Mouse (Mus musculus) cerebellum, adult (tissue): ENCODE data around the gene Nmd3.
A peak's percentile ranks its signal among the peaks of the same experiment; 100 is the strongest.

Experiments used
- ATAC-seq: cut with Nextera tagmentation; 2 replicates; pipeline ENCODE4 v1.9.2; 2017; ENCODE audit warnings: mild to moderate bottlenecking, moderate library complexity, mixed read lengths; ENCODE audit not compliant: insufficient number of reproducible peaks, low FRiP score, low TSS enrichment

Gene Nmd3

GRCm38 (mm10) chr3:69721814-69722186 is at the start of gene Nmd3:
TSS of gene Nmd3 (plus strand) at chr3:69721985.
- peak; percentile 98 for ATAC-seq

GRCm38 (mm10) chr3:69673351-69673750 is 48.4 kb upstream of the Nmd3 start:
- no peak for ATAC-seq

GRCm38 (mm10) chr3:69674206-69674605 is 47.6 kb upstream of the Nmd3 start:
- ATAC-seq, result no peak

DNA sequence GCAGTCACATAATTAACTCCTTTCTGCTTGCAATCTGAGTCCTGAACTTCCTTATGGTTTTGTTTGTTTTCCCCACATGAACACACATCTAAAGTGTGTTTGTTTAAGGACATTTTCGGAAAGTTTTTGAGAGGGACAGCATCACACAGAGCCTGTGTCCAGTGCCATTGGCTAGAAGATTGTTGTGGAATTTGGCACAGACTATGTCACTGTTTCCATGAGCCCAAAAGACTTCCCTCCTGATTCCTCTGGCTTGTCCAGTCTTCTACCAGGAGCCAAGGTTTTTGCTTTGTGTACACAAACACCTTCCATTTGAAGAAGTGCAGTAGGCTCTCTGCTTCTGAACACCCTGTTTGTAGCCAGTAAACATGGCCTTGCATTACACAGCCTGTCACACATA is 32.0 kb upstream of the Nmd3 start:
- ATAC-seq, result no peak

DNA sequence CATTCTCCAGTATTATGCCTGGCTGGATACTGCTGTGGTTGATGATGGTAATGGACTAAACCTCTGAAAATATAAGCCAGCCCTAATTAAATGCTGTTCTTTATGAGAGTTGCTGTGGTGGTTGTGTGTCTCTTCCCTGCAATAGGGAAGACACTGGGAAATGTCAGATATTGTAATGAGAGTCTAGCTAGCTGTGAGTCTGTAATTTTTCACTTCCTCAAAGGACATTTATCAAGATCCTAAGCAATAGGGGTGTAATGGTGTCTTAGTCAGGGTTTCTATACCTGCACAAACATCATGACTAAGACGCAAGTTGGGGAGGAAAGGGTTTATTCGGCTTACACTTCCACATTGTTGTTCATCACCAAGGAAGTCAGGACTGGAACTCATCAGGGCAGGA is 30.8 kb upstream of the Nmd3 start:
- ATAC-seq, result no peak

DNA sequence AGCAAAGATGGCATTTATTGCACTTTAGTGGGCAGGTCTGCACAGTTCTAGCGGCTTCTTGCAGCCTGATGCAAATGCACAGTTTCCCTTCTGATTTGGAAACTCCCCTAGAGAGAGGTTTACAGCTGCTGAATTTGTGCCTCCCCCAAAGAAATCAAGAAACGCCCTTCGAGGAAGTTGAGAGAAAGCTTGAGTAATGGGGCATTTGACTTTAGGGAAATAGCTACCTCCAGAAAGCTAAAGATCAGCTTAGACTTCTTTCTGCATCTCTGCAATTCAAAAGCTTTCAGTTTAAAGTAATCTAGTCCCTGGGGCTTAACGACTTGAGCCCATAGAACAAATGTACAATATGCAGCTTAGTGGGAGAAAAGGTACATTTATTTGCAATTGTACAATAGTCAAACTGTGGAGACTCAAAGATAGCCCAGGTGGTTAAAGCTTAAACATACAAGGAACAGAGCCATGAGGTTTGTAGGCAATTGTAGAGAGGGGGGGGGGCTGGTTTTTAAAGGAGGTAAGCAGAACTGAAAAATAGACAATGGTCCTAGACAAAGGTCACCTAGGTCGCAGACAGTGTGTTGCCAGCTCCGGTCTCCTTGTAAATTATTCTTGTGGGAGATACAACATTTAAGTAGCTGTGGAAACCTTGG is 21.8 kb upstream of the Nmd3 start:
- no peak for ATAC-seq

DNA sequence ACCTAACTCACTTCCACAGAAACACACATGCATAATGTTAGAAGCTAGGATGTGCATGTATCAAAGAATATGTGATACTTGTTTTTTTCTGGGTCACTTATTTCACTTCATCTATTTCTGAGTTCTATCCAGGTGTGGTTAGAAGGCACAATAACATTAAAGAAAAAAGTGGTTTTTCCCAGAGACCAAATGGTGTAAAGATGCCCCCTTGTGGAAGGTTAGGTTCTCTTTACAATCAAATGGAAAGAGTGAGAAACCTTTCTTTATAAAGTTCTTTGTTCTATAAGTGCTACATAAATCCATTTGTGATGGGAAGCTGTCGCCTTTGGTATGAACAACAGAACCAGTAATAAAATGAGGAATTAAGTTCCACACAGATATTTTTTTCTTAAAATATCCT is 19.9 kb upstream of the Nmd3 start:
- ATAC-seq, result no peak

DNA sequence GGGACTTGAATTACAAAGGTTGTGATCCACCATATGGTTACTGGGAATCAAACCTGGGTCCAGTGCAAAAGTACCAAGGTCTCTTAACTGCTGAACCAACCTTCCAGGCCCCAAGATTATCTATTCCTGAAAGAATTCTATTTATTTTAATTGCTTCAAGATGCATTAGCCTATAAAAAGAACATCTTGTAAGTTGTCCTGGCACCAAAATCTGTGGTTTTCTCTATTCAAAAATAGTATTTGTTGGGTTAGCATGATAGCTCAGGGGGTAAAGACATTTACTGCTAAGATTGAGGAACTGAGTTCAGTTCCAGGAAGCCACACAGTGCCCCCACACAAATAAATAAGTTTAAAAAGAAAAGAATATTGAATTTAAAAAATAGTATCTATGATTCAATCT is 19.4 kb upstream of the Nmd3 start:
- ATAC-seq, result no peak

- no peak for ATAC-seq
Measured at GRCm38 (mm10) chr3:69709043-69709929, 12.5 kb upstream of the Nmd3 start.

DNA sequence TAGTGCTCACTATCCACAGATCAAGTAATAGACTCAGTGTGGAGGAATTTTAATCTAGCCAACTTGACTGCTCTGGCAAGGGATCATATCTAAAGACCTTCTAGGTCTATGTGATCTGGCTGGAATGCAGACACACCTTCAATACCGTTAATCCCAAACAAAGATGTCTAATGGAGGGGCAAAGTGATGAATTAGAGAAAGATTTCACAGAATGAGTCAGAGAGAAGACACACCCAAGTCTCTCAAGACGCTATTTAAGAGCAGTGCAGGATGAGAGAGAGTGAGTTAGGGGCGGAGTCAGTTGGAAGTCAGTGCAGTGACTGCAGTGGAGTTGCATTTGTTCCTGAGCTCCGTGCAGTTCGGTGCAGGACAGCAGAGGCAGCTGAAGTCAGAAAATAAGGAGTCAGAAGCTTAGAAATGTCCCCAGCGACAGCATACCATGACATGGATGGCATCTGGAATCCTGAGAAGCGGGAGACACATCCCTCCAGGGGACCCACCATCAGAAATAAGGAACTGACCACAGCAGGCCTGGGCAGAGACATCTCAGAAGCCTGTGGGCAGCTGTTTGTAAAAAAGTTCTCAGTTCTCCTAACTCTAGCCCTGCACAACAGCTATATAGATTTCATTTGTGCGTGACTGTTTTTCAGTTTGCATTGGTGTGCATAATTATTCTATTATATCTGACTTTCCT is 9.7 kb upstream of the Nmd3 start:
- no peak for ATAC-seq

- no peak for ATAC-seq
Measured at GRCm38 (mm10) chr3:69717476-69717875, 4.3 kb upstream of the Nmd3 start.

GRCm38 (mm10) chr3:69722187-69722867 is 542 bp downstream of the Nmd3 start:
- ATAC-seq, result peak; percentile 76

DNA sequence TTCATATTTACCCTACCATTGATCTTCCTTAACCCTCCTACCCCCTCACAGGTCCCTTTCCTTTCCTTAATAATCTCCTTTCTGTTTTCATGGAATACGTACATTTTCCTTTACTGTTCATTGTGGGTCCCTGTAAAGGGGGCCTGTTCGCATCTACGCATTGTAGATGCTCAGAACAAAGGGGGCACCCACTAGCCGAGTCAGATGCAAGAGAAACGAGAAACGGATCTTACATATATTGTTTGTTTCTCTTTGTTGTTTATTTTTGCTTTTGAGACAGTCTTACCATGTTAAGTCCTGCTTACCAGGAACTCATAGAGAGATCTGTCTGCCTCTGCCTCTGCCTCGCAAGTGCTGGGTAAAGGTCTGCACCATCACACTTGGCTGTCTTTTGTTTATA is 1.4 kb downstream of the Nmd3 start:
- ATAC-seq, result no peak

GRCm38 (mm10) chr3:69730930-69731329 is 9.1 kb downstream of the Nmd3 start:
- ATAC-seq, result no peak

DNA sequence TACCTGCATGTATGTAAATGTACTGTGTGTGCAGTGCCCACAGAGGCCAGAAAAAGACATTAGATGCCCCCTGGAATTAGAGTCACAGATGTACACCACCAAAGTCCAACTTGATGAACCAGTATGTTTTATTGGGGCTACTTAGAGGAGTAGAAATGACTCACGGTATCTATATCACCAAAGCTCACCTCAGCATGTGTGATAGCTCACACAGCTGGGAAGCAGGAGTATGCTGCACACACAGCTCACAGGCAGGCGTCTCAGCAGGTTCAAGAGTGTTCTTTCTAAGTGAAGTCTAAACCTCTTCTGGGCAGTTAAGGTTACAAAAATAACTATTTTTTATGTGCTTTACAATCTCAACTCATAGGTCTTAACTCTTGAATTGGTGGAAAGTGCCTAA is 12.2 kb downstream of the Nmd3 start:
- ATAC-seq, result no peak

- no peak for ATAC-seq
Measured at GRCm38 (mm10) chr3:69755192-69755591, 33.4 kb downstream of the Nmd3 start.

- ATAC-seq, result no peak
Measured at GRCm38 (mm10) chr3:69755968-69756367, 34.2 kb downstream of the Nmd3 start.

DNA sequence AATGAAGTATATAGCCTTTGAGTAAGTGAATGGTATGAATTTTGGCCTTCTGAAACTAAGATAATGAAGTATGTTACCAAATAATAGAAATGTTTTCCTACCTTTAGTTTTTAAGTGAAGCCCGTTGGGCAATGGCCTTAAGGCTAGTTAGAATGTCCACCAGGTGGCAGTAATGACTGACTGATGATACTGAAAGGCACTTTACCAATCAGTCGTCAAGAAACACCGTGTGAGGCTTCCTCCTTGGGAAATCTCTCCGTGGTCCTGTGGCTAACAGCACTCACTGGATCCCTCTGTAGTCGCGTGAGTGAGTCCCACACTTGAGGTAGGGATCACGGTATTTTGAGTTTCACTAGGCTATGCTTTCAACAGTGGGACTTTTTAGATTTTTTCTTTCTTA is 34.7 kb downstream of the Nmd3 start:
- ATAC-seq, result peak; percentile 60; the same call in 1 of the 2 replicates

GRCm38 (mm10) chr3:69757456-69757855 is 35.7 kb downstream of the Nmd3 start:
- ATAC-seq, result no peak

DNA sequence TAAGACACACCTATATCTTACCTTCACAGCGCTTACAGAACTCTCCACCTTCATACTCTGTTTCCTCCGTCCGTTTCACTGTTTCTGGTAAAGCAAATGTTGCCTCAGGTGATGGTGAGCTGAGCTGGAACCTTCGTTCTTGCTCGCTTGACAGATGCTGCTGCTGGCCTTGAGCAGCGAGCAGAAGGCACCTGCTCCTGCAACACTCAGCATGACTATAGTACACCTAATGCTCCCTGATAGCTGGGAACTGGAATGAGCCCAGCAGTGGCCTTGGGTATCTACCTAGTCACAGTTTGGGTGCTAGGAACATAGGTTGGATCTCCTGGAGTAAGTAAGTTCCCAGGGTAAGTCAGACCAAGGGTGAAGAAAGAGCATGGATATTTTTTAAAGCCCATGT is 38.3 kb downstream of the Nmd3 start:
- no peak for ATAC-seq

GRCm38 (mm10) chr3:69761195-69761594 is 39.4 kb downstream of the Nmd3 start:
- ATAC-seq, result no peak
